Mouse (Mus musculus) erythroid progenitor cell, adult 5-6 weeks (primary cell): ENCODE measurements around the gene Pard3. TPM values are rescaled to one million over a fixed set of nuclear protein-coding genes. Genes with fewer than 3 reads are reported as not detected.

Source experiments
- ATAC-seq: replicated peaks from 2 replicates; pipeline ENCODE4 v1.8.0; 2016; ENCODE audit warnings: moderate number of reproducible peaks, mild to moderate bottlenecking, moderate TSS enrichment, inconsistent platforms; ENCODE audit not compliant: poor library complexity, low FRiP score, severe bottlenecking
- total RNA-seq, 2 experiments: library from RNA; stranded (forward) in 1 of 2; stranded (reverse) in 1 of 2; fragments of 150-400 nt in 1 of 2; fragments of 186-747, 209-891 nt in 1 of 2; gene quantifications; 2 replicates each; pipeline versions ENCODE4 v1.2.3 to v1.2.4; 2015 to 2017; ENCODE audit warnings: low replicate concordance in 2 of 2

Pard3 gene
- total RNA-seq, 2 experiments from 2014 or later, result 0.15 TPM; not detected in 1

DNA sequence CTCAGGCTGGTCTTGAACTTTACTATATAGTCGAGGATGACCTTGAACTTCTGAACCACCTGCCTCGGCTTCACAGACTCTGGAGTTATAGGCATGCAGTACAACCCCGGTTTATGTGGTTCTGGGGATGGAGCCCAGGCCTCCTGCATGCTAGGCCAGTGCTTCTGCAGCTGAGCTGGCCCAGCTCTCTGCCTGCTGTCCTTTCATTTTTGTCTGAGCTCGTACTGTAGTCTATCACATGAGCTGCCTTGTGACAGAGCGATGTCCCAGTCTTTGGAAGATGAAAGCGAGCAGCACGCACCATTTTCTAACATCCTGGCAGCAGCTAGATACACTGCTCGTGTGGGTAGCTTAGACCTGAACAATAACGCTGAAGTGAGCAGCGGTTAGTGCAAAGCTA, 545.6 kb downstream of the Pard3 start:
- no peak for ATAC-seq

DNA sequence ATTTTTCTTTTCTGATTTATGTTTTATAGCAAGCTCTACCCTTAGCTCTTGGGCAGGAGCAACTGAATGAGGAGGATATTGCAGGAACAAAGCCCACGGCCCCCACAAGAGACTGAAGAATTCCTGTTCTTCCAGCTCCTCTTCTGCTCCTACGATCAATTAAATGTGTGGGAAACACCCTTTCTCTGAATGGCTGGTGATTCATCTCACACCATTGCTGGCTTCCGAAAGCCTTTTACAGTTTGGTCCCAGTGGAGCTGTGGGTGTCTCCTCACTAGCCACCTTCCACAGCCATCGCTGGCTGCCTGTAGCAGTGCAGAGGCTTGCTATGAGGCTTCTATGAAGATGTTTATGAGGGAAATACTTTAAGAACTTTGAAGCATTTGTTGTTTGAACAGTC, 550.5 kb downstream of the Pard3 start:
- ATAC-seq, result no peak

DNA sequence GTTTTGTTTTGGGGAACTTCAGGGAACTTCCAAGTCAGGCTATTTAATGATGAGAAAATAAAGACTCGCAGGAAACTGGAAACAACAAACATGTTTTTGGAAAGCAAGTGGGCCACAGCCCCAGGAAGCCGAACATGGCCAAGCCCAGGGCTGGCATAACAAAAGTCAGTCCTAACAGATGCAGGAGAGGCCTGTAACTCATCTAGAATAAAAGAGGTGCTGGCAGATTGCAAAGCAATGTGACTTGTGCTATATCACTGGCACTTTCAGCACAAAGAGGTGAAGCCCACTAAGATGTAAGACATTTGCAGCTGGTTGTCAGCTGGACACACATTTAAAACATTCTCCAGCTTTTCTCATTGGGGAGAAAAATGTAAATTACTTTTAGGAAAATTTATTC, 553.0 kb downstream of the Pard3 start:
- ATAC-seq, result no peak

DNA sequence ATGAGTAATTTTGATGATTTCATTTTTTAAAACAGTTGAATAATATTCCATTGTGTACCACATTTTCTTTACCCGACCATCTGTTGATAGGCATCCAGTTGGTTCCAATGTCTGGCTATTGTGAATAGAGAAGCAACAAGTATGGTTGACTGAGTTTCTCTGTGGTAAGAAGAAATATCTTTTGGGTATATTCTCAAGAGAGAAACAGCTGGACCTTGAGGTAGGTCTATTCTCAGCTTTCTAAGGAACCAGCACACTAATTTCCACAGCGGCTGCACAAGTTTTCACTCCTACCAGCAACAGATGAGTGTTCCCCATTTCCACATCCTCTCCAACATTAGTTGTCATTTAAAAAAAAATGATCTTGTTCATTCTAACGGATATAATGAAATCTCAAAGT, 558.4 kb downstream of the Pard3 start:
- ATAC-seq, result no peak

DNA sequence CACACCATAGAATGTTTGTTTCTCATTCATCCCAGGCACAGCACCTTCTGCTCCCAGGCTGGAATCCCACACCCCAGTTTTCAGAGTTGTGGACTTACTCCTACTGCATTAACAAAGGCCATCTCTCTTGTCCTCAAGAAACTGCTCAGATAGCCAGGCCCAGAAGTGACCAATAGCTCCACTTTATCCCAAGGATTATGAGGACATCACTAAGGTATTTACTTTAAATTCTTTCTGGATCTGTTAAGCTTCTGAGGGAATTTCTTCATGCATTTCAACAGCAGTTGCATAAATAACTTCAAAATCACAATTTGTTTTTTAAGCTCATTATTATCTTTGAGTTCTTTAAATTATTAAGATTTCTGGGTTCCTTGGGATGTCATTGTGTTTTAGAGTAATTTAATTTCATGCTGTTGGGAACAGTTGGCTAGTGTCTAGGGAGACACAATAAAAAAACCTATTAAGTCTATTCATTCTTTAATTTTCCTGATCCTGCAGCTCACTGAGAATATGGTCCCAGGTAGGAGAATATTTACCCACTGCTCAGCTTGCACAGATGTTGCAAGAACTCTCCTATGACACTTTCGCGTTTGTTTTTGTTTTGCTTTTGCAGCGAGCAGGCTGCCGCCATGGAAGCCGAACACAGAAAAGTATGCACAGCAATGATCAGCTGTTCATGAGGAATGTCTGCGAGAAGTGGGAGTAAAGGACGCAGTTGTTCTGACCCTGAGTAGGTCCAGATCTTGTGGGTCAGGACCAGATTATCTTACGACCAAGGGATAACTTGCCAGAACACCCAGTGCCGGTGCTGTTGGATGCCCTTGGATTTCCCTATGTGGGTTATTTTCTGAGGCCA, 574.8 kb downstream of the Pard3 start:
- ATAC-seq, result no peak

DNA sequence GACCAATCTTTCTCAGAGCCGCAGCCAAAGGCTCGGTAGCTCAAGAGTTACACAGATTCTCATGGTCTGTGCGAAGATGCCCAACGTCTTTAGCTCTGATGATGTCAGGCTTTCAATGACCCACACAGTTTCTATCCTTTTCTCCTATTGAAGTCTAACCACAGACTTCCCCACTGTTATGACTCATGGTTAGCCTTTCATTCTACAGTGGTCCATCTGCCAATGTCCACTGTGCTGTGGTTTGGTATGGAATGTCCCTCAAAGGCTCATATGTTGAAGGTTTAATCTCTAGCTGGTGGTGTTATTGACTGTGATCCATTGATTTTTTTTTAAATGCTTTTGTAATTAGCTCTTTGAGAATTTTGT, 575.4 kb downstream of the Pard3 start:
- ATAC-seq, result no peak

DNA sequence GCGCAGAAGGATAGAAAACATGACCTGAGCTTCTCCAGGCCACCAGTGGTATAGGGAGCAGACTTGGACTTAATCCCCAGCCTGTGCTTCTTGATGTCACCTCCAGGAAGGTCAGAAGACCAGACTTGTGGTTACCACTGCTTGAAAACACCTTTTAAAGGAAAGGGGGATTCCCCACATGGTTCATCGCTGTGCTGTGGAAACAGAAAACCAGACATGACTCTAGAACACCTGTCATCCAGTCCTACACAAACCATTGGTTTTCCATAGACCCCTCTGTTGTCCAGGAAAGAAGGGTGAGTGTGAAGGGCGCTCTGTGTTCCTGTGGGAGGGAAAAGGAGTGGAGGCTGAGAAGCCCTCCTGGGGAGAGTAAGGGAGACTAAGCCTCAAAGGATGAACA, 591.9 kb downstream of the Pard3 start:
- no peak for ATAC-seq

Other genes with a start within 250 kb of the Pard3 start
- 16.3 and 40.4 TPM in 2 replicates for gene Tomm20, start 118.0 kb upstream of the Pard3 start, total RNA-seq (2015; ENCODE audit: low replicate concordance)
- gene Tomm20, start 118.0 kb upstream of the Pard3 start, total RNA-seq (2017; ENCODE audit: low replicate concordance), result 43.8 and 48.9 TPM in 2 replicates
- 6.8 and 10.9 TPM in 2 replicates for gene Rbm34, start 92.8 kb upstream of the Pard3 start, total RNA-seq (2015; ENCODE audit: low replicate concordance)
- 8.7 and 10.8 TPM in 2 replicates for gene Rbm34, start 92.8 kb upstream of the Pard3 start, total RNA-seq (2017; ENCODE audit: low replicate concordance)